Mouse (Mus musculus) embryonic facial prominence, embryonic 11.5 days (tissue): ENCODE results near the gene Fam229b. TPM values are rescaled to one million over a fixed set of nuclear protein-coding genes. Genes with fewer than 3 reads are reported as not detected.

Source experiments
- polyA plus RNA-seq: library from polyadenylated mRNA; unstranded; fragments of >200 nt; fragmentation: Nextera tagmentation; extraction: Ambion mirVana; gene quantifications from 2 replicates; pipeline ENCODE4 v1.2.1, GENCODE M21; 2014

The Fam229b gene
- polyA plus RNA-seq, 1 experiment from 2014 or later, result 15.5 TPM

Other genes starting within 250 kb of the Fam229b start
- 24.8 and 27.4 TPM in 2 replicates for gene Lama4, start 168.4 kb downstream of the Fam229b start, polyA plus RNA-seq
- gene Tube1, start 62 bp upstream of the Fam229b start, polyA plus RNA-seq, result 24.4 and 26.2 TPM in 2 replicates
- 0.31 TPM in 1 of 2 replicates, not detected in the other for gene Ccn6, start 29.9 kb upstream of the Fam229b start, polyA plus RNA-seq
- 34.9 and 38.9 TPM in 2 replicates for gene Fyn, start 234.9 kb upstream of the Fam229b start, polyA plus RNA-seq